Mouse (Mus musculus) spleen, postnatal 4 days (tissue): Measurements from ENCODE around the gene Ldlrad2.

Experiments
- DNase-seq, 2 experiments: peaks; one replicate each; pipeline ENCODE4 v3.0.0; 2022; ENCODE audit warnings: low spot score in 2 of 2

The Ldlrad2 gene

GRCm38 (mm10) chr4:137553466-137553865, 20.9 kb downstream of the Ldlrad2 start:
- DNase-seq = no peak

DNA sequence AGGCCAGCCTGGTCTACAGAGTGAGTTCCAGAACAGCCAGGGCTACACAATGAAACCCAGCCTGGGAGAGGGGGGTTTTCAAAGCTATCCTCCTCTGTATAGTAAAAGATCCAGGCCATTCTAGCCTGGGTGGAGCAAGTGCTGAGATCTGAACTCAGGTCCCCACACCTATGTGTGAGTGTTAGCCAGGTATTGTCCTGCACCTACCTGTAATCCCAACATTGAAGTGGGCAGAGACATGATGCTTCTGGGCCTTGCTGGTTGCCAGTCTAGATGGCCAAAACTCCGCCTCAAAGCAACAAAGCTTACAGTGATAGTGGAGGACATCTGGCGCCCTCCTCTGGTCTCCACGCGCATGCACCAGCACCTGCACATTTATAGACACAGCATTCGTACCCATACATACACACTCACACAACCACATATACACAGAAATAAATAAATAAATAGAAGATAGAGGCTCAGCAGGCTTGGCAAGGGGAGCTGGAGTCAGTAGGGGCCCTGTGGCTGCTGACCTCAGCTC, 28.3 kb downstream of the Ldlrad2 start:
- no peak for DNase-seq

- DNase-seq = no peak
Observed at GRCm38 (mm10) chr4:137545568-137545967, 28.8 kb downstream of the Ldlrad2 start.

GRCm38 (mm10) chr4:137542968-137543367, 31.4 kb downstream of the Ldlrad2 start:
- DNase-seq = no peak

- no peak for DNase-seq
Observed at GRCm38 (mm10) chr4:137540356-137540755, 34.0 kb downstream of the Ldlrad2 start.

DNA sequence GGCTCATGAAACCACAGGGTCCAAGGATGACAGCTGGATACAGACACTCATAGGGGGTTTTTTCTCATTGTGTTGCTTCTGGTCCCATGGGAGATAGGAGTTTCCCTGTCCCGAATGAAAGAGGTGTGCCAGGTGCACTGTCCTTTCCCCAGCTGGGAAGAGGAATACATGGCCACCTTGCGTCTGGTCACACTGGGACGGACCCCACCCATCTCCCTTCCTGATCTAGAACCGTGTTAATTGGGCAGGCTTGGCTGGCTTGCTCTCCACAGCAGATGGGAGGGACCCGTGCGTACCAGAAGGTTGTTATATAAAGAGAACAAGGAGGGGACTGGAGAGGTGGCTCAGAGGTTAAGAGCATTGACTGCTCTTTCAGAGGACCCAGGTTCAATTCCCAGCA, 46.5 kb downstream of the Ldlrad2 start:
- DNase-seq = no peak

DNA sequence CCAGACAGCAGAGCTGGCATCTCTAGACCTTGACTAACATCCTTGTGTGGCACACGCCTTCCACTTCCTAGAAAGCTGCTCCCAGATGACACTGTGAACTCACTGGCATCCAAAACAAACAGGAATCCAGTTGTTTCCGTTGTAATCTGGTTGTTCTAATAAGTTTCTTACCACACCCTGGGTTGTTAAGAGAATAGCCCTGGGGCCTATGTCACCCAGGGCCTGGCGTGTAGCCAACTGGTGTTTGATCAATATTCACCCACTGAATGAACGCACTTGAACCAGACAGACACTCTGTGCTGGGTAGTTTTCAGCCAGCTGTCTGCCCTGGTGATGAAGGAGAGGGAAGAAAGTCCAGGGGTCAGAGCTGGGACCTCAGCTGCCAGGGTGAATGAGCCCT, 47.0 kb downstream of the Ldlrad2 start:
- DNase-seq = no peak

DNA sequence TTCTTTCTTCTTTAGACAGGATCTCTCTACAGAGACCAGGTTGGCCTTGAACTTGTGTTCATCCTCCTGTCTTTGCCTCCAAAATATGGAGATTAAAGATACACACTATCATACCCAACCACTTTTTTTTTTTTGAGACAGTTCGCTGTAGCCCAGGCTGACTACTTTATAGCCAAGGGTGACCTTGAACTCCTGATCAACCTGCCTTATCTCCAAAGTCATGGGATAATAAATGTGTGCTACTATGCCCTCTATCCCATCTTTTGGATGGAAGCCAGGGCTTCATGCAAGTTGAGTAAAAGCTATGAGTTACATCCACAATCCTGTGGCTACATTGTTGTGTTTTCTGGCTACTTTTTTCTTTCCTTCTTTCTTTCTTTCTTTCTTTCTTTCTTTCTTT, 48.9 kb downstream of the Ldlrad2 start:
- no peak for DNase-seq
